Mouse (Mus musculus) T-helper 17 cell (primary cell): ENCODE results near the gene Itgb5.

ENCODE experiments used
- in situ Hi-C, 2 experiments: fragments of 300-600 bp; cut with MboI, MseI; formaldehyde crosslinking; loops; 1 replicate in 1 of 2; 2 replicates in 1 of 2; pipeline ENCODE4 v1.15.1; 2025; ENCODE audit warnings: high pct_unique_total_duplicates in 2 of 2

The Itgb5 gene

GRCm38 (mm10) chr16:33896801-33897200, 67.3 kb downstream of the Itgb5 start:
- in situ Hi-C loops, result no loop called here

DNA sequence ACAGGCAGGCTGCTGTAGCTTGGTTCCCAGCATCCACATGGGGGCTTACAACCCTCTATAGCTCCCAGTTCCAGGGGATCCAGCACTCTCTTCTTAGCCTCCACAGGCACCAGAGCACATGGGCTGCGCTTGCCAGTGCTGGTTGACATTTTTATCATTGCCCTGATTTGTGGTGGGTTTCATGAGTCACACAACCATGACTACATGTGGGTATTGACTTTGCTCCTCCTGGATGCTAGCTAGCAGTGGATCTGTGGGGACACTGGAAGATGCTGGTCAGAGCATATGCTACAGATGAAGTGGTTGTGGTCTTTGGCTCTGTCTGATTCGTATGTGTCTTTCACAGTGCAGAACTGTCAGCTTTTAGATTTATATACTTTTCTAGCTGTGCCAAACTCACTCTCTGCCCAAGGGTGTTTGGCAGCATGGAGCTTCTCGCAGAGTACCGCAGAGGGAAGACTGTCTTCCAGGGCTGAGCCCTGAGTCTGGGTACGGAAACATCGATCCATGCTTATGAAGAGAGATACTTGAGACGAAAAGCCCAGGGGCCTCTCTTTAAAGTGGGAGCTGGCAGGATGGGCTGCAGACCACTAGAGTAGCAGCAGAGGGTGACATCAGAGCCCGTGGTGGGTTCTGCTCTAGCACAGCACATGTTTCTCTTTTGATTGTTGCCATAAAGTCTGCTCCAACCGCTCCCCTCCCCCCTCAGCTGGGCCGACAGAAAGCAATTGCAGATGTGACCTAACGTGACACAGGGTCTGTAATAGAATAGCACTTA, 74.4 kb downstream of the Itgb5 start:
- in situ Hi-C loops, result no loop called here

GRCm38 (mm10) chr16:33904553-33904952, 75.1 kb downstream of the Itgb5 start:
- in situ Hi-C loops, result no loop called here

GRCm38 (mm10) chr16:33908239-33908638, 78.8 kb downstream of the Itgb5 start:
- in situ Hi-C loops, result no loop called here

DNA sequence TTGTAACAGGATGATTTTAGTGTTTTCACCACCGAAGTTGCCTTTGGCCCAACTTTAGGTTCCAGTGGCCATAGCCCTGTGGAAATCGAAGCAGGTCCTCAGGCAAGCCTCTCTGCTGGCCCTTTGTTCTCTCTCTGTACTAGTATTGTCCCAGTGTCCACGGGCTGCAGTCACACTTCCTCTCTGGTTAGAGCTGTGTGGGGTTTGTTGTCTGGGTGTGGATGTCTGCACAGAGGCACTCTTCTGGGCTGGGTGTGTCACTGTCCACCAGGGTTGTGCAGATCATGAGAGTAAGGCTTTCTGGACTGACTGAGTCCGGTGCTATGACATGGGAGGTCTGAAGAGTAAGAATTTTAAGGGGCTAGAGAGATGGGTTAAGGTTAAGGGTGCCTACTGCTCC, 85.5 kb downstream of the Itgb5 start:
- in situ Hi-C loops, result no loop called here

DNA sequence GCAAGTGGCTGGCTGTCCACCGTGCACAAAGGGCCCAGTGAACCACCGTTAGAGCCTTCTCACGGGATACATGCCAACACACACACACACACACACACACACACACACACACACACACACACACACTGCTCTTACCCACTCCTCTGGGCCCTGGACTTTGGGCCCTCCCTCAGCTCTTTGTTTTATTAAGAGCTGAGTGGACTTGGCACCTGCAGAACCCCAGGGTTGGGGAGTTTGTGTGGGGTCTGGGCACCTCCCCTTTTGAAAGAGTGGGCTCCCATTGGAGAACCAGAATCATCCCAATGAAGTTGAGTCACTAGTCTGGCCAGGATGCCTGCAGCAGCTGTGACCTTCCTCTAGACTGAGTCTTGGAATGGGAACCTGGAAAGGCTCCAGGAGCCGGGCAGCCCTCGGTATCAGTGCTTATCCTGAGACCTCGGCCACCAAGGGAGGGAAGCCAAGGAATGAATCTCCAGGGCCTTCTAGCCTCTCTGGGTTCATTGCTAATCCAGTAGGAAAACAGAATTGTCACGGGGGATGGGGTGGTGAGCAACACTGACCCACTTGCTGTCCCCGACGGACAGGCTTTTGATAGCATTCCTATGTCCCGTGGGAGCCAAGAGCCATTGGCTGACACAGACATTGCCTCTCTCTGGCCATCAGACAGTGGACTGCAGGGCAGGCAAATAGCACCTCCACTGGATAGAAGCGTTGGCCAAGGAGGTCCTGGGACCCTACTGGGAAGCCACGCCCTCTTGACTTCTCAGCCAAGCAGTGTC, 87.2 kb downstream of the Itgb5 start:
- in situ Hi-C loops, result no loop called here

- in situ Hi-C loops, result no loop called here
Measured at GRCm38 (mm10) chr16:33917390-33917789, 87.9 kb downstream of the Itgb5 start.

DNA sequence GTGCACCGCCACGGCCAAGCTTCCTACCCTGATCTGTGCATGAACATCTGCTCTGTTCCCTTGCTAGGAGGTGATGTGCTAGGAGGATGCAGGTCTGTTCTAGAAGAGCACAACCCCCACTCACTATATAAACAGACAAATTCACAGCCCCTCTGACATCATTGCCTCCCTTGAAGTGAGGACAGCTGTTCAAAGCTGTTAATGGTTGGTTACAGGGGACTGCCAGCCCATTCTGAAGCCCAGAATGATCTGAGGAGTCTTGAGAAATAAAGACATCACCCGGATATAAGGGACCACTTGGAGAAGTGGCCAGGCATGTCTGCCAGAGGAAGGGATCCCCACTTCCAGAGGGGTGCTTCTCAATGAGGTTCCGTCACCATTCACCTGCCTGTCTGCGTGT, 88.5 kb downstream of the Itgb5 start:
- in situ Hi-C loops, result no loop called here

- in situ Hi-C loops, result loop anchor here in 1 of 2 experiments (10.0 kb wide), 1 partner anchor 1203 kb away; no protein-coding TSS in a partner anchor
Measured at GRCm38 (mm10) chr16:33921514-33921913, 92.0 kb downstream of the Itgb5 start.

- in situ Hi-C loops, result loop anchor here in 1 of 2 experiments (10.0 kb wide), 1 partner anchor 1202 kb away; no protein-coding TSS in a partner anchor
Measured at GRCm38 (mm10) chr16:33922111-33923000, 92.9 kb downstream of the Itgb5 start.

DNA sequence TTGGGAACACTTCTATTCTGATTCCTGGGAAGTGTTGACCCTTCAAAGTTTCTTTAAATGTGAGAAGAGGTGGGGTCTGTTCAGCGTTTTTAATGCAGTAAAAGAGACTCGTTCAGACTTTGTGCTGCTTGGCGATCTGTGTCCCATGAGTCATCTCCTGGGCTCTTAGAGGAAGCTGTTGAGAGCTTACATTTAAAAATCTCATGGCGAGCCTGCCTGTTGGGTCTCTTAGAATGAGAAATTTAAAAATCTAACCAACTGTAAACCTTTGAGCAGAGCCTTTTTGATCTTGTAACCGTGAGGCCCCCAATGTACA, 93.5 kb downstream of the Itgb5 start:
- in situ Hi-C loops, result loop anchor here in 1 of 2 experiments (10.0 kb wide), 1 partner anchor 1202 kb away; no protein-coding TSS in a partner anchor

- in situ Hi-C loops, result loop anchor here in 1 of 2 experiments (10.0 kb wide), 1 partner anchor 1201 kb away; no protein-coding TSS in a partner anchor
Measured at GRCm38 (mm10) chr16:33923758-33924157, 94.3 kb downstream of the Itgb5 start.

DNA sequence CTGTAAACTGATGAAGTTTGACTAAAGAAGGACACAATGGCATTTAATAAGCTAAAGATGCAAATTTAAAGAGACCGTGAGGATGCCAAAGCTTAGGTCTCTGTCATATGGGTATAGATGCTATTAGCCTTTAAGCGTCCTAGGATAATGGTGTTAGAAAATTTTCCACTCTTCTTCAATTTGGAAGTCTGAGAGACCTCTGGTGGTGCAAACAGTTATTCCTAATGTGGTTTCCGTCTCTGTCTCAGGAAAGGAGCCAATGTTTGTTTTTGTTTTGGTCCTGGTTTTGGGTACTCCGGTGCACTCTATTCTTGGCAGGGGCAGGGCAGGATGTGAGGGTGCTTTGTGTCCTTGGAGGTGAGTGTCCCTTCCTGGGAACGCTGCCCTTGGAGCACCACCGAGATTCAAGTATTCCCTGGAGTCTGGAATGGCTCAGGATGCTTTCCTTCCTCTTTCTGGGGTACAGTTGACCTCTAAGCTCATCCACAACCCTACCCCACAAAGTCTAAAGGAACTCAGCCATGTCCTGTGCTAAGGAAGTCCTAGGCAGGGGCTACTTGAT, 97.9 kb downstream of the Itgb5 start:
- in situ Hi-C loops, result loop anchor here in 1 of 2 experiments (10.0 kb wide), 1 partner anchor 1197 kb away; no protein-coding TSS in a partner anchor

- in situ Hi-C loops, result loop anchor here in 1 of 2 experiments (10.0 kb wide), 1 partner anchor 1196 kb away; no protein-coding TSS in a partner anchor
Measured at GRCm38 (mm10) chr16:33928788-33929462, 99.5 kb downstream of the Itgb5 start.

DNA sequence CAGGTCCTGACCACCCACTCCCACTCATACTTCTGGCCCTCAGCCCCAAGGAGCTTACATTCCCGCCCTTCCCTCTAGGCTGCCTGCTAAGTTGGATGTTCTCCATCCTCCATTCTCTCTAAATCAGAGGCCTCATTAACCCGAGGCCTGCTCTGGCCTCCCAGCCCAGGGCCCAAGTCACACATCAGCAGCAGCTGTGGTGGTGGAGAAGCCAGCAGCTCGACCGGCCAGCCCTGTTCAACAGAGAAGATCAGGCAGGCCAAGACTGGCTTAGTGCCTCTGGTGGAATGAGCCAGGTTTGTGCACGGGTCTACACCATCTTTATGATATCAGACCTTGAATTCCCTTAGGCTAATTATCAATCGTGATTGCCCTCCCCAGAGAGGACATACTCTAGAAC, 101.3 kb downstream of the Itgb5 start:
- in situ Hi-C loops, result no loop called here

DNA sequence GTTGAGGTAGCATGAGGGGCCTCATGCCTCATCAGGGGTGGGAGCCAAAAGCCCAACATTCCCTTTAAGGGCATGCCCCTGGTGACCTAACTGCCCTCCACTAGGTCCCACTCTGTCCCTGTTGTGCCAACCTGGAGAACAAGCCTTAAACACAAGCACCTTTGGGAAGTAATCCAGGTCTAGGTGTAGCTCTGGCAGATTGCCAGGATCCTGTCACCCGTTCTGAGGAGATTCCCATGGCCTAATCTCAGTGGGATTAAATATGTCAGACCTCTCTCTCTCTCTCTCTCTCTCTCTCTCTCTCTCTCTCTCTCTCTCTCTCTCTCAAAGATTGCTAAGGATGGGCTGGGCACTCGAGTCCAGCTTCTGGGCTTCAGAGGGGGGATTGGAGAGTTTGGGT, 102.2 kb downstream of the Itgb5 start:
- in situ Hi-C loops, result no loop called here

DNA sequence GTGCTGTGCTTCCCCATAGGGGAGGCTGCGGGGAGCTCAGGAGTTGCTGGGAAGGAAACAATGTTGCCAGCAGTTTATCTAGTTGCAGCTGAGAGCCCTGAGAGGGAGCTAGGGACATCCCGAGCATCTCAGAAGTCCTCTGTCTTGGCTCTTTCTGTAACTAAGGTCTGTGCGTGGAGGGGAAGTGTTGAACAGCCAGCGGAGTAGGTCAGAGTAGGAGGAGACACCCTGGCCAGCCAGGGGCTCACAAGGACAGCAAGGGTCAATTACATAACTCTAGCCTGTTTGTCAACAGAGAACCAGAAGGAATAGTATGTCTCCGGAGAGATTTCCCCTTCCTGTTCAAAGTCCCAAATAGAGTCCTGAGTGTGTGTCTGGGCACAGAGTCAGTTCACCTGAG, 102.7 kb downstream of the Itgb5 start:
- in situ Hi-C loops, result no loop called here

DNA sequence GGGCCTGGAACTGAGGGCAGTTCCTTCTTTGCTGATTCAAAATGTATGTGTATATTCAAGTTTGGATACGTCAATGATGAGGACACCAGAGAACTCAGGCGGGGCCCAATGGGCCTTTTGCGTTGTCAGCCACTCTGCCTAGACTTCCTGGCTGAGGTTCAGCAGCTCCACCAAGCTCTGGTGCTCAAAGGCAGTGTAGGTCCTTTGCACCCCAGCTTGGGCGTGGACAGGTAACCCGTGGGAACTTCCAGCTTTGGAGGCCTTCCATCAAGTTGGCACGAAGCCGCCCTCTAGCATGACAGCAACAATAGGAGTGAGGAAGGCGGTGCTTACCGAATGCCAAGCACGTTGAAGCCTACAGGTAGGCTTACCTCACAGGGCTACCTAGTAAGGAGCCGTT, 103.9 kb downstream of the Itgb5 start:
- in situ Hi-C loops, result no loop called here

DNA sequence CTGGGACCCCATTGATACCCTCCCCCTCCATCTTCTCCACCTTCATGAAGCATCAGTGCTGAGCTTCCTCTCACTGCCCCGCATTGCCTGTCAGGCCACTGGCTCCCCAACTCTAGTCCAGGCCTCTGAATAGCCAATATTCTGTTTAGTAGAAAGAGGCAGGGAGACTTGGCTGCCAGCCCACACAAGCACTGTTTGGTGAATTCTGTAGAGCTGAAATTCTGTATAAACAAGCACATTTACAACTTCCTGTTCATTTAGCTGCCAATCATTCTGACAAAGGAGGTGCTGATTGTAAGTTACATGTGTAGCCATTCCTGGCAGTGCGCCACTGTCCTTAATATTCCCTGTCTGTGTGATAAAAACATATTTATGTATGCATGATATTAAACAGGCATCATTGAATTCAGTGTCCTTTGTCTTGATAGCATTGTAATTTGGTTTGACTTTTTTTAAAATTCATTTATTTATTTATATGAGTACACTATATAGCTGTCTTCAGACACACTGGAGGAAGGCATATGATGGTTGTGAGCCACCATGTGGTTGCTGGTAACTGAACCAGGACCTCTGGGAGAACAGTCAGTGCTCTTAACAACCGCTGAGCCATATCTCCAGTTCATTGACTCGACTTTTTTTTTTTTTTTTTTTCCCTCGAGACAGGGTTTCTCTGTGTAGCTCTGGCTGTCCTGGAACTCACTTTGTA, 105.4 kb downstream of the Itgb5 start:
- in situ Hi-C loops, result no loop called here

- in situ Hi-C loops, result no loop called here
Measured at GRCm38 (mm10) chr16:33935407-33935785, 105.9 kb downstream of the Itgb5 start.
